Mouse (Mus musculus) ovary, postnatal 36 days (tissue): ENCODE measurements at regions not wholly inside any gene's neighbourhood (a gene's known extent, or its start where the extent isn't known, plus 50 kb on each side); places are given as distances from the start of the nearest gene placed in this dataset.
"Not testable (repeated sequence)": the region's sequence is repeated elsewhere in the genome, so short reads cannot be mapped to it uniquely, and the experiment has no call there.

Source experiments
- DNase-seq: peaks from one replicate; pipeline ENCODE4 v3.0.0; 2022; ENCODE audit warnings: low spot score, mixed read lengths

DNA sequence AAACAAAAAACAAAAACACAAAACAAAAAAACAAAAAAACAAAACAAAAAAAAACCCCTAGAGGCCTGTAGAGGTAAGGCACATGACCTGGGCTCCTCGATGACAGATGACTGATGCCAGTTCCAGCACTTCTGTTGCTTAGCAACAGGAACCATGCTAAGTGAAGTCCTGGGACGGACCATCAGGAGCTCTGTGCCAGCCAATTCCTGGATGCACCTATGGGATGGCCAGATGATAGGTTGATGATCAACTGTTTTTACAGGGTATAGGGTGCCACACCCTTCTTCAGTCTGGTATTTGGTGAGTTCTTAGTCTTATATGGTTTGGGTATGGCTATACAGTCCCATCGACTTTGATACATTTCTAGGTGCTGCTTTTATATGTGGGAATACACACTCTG is 209.9 kb downstream of the Med10 start:
- no peak for DNase-seq

DNA sequence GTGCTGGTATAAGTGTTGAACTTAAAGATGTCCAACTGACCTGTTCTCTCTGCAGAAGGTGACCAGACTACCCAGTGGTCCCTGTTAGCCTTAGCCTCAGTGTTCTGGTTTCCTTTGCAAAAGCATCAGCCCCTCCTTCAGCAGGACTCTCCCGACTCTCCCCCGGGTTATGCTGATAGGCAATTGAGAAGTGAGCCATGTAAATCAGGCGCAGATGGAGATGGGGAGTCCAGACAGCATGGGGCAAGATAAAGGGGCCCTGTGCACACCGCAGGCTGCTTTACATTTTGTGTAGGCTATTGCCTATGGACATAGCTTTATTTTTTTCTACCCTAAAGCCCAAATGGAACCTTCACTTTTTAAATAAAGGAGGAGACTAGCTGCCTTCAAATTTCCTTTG is 213.0 kb downstream of the Med10 start:
- no peak for DNase-seq

DNA sequence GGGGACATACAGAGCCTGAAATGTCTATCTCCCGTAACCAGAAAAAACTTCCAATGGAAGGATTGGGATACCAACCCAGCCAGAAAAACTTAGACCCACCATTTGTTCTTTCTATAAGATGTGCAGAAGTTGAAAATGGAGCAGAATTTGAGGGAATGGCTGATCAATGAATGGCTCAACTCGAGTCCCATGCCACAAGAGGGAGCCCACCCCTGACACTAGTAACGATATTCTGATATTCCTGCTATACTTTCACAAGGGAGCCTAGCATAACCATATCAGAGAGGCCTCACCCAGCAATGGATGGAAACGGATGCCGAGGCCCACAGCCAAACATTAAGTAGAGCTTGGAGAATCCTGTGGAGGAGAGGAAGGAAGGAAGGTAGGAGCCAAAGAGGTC is 215.3 kb downstream of the Med10 start:
- no peak for DNase-seq

DNA sequence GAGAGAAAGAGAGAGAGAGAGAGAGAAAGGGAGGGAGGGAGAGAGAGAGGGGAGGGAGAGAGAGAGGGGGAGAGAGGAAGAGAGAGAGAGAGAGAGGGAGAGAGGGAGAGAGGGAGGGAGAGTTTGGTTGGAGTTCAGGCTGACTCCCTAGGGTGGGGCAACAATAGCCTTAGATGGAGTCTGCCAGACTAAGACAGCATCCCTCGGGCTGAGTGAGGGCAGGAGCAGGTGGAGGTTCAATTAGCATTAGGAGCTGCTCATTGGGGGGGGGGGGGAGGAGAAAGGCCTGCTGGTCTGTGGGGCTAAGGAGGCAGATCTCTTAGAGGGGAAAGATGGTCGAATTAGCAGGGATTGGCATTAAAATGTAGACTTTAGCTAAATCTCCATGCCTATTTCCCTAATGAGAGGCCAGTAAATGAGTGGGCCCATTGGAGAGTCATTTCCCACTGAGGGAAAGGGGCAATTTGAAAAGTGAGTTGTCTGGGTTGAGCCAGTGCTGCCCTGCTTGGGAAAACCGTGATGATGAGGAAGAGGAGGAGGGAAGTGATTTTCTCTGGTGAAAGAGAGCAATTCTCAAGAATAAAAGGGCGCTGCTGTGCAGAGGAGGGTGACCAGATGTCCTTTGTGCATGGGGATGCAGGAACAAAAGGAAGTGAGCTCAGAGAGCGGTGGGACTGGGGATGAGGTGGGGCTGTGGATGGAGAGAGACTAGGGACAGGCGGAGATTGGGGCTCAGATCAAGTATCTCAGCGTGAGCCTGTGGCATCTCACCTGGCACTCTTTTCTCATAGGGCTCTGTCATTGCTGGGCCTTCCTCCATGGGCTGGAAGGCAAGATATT is 218.0 kb downstream of the Med10 start:
- DNase-seq, result no peak

DNA sequence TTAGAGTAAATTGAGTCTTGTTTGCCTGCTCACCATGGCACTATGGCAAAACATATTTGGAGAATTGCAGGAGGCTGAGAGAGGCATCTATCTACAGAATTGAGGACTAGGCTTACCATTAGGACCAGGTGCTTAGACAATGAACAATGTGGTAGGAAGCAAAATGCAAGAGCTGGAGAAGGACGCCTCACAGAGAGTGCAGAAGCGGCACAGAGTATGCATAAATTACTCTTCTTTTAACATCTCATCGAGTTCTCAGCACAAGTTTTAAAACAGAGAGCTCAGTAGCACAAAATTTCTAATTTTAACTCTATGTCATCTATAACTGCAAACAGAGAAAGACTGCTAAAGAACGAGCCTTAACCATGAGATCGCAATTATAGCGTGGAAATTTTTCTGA is 231.1 kb downstream of the Med10 start:
- DNase-seq, result no peak

DNA sequence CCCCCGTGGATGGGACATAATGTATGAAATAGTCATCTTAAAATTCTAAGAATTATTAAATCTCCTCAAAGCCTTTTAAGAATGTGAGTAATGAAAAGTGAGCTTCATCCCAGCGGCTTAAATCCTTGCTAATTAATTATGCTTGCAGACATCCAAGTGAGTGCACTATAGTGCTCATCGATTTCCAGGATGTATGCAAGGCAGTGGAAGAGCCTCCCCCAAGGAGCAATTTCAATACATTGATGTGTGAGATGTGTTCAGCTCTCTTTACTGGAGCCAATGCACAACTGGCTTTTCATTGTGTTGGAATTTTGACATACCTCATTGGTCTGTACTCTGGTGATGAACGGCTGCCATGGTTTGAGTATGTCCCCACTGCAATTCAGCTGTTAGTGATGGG is 231.6 kb downstream of the Med10 start:
- DNase-seq, result no peak

DNA sequence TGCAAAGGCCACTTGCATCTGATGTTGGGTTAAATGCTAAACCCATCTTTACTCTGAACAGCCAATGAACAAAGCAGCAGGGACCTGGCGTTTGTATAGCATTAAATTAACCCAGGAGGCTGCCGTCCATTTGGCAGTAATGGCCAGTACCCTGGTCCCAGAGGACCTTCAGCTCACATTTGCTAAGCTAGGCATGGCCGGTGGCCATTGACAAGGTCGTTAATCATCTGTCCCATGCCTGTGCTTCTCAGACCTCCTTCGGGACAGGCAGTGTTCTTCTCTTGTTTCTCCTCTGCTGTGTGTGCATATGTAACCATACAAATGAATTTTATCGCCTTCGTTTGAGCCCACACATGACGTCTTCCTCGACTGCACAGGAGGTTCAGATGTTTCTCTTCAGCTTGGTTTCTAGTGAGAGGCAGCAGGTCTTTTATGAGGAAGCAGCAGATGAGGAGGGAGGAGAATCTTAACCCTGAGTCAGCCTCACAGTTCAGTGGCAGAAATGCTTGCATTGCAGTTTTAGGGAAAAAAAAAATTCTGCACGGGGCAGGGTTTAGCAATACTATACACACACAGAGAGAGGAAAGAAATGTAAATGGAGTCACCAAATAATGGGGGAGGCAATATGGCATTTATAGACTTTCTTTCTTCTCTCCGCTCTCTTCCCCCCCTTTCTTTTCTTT is 235.9 kb downstream of the Med10 start:
- DNase-seq, result no peak

DNA sequence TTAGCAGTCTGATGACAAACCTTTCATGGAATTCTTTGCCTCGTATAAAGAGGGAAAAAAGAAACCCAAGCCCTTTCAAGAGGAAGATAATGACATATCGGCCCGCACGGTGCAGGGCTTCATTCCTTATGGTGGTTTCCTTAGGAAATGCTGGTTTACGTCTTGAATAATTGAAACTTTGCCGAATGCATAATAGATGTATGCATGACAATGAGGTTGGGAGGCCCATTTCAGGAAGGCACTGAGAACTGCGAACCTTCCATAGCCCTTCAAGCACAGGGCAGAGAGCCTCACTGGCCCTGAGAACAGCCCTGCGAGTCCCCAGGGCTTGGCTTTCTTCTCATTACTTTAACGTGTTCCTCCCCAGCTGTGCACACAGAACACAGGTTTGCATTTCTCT is 255.7 kb downstream of the Med10 start:
- DNase-seq, result no peak

DNA sequence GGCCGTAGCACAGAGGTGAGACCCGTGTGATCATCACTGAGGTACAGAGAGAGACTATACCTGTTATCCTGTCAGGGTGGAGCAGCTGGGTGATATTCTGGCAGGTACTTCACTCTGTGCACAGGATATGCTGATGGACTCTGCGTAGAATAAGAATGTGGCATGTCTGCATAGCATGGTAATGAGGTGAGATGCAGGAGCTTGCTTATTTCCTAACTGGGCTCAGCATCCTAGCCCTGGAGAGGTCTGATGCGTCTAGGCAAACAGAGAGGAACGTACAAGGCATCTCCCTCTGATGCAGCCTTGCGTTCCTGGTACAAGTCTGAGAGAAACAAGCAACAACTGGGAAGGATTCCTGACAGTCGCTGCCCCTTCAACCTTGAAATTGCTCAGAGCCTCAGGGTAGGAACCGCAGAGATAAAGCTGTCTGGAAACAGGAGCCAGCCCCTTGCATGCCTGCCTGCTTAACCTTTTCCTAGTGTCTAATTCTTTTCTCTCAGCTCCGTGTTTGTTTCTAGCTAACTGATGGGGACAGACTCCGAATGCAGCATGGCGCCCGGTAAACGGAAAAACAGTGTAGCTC is 259.3 kb downstream of the Med10 start:
- peak; percentile 4 for DNase-seq

DNA sequence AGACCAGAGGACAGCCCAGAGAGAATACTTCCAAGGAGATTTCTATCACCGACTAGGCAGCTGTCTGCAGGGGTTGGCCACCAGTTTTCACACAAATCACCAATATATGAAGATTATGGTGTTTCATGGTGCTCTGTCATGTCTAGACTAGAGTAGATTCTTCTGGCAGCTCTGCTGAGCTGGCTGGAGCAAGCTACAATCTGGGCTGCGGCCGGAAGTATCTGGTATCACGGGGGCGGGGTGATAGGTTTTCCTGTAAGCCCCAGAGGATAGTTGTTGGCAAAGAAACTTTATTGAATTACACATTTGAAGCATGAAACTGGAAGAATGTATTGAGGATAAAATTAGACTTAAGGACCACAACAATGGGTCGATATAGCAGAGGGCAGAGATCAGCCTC is 271.5 kb downstream of the Med10 start:
- DNase-seq, result no peak

DNA sequence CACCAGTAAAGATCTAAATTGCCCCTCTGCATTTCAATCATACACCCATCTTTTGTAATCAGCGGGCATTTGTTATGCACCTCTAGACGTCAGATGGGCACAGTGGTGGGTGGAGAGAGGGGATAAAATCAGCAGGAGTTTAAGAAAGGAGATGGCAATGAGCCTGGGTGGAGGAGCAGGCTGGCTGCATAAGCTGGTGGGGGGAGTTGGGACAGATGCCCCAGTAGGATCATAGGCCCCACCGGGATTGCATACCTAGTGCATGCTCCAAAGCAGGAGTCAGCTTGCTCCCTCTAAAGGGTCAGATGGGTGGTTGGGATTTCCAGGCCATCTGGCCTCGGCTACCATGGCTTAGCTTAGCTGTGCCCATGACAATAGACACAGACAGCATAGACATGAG is 273.2 kb downstream of the Med10 start:
- no peak for DNase-seq

DNA sequence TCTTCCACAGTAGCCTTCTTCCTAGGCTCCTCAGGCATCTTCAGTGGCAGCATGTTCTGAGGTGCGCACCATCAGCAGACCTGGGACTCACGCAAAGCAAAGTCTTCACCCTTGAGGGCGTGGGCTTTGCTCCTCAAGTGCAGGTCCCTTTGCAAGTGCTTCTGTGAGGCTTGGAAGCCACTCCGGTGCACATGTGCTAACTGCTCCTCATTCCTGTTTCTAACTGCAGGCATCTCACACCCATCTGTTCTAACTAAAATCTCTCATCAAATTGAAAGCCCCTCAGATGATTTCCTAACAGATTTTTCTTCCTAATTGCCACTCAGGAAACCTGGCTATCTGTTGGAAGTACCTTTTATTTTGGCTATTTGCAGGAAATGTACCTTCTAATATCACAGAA is 278.9 kb downstream of the Med10 start:
- DNase-seq, result no peak

DNA sequence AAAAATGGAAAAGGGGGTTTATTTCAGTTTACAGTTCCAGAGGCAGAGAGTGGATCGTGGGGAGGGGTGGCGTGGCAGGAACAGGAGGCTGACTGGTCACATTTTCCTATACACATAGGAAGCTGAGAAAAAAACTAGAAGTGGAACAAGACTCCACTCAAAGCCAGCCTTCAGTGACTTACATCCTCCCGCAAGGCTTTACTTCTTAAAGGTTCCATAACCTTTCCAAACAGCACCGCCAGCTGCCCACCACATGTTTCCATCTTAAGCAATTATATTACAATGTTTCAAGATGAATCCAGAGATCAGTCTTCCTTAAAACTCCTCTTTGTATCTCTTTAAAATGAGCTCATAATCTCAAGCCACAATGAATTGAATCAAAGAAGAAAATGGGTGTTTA is 290.7 kb downstream of the Med10 start:
- no peak for DNase-seq

DNA sequence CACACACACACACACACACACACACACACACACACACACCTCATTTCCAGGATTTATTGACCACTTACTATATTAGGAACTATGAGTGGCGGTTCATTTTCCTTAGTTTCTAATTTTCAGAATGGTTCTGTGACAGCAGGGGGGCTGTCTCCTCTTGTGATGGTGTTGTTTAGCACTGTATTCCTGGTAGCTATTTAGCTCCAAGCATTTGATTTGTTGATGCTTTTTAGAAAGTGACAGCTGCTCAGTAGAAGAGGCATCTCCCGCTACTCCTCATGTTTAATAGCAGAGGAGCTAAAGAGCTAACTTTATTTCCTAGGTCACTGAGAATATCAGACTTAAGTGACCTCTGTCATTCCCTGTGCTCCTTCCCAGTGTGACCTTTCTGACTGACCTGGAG is 291.8 kb downstream of the Med10 start:
- DNase-seq, result no peak

DNA sequence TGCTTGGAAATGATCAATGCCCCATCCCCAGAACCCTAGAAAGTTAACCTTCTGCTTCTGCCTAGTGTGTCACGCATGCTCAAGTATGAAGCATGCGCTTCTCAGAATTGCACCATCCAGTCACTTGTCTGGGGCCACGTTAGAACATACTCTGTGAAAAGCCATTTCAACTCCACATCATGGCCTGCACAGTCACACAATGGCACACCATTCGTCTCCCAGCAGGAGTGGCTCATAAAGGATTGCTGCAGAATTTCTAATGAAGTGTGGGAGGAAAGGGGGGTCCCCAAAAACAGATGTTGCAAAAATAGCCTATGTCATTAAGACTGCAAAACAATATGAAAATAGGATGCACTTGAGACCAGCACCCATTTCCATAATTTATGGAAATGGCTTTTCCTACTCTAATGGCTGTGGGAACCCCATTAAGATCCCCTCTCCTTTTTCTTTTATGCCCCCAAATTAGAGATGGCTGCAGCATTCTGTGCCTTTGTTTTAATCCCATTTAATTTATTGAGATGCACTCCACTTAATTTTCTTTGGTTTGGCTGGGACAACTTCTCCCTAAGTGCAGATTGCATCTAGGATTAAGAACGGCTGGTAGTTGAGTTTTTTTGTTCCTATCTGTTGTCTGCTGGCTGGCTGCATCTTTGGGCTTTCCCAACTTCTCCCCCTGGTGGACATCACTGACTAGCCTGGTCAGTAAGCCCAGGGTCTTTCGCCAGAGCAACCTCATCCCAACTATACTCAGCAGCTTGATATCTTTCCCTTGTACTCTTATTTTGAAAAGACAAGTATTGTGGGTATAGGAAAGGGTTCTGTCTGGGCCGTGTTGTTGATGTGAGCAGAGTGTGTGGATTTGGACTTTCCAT is 294.5 kb downstream of the Med10 start:
- no peak for DNase-seq

DNA sequence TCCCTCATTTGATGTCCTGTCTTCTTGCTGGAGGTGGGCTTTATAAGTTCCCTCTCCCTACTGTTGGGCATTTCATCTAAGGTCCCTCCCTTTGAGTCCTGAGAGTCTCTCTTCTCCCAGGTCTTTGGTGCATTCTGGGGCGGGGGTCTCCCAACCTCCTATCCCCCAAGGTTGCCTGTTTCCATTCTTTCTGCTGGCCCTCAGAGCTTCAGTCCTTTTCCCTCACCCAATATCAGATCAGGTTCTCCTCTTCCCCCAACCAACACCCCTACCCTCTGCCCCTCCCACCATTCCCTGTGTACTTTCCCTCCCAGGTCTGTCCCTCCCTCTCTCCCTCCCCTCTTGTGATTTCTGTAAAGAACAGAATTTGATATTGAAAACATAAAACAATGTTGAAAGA is 297.9 kb downstream of the Med10 start:
- DNase-seq, result not testable (repeated sequence)

DNA sequence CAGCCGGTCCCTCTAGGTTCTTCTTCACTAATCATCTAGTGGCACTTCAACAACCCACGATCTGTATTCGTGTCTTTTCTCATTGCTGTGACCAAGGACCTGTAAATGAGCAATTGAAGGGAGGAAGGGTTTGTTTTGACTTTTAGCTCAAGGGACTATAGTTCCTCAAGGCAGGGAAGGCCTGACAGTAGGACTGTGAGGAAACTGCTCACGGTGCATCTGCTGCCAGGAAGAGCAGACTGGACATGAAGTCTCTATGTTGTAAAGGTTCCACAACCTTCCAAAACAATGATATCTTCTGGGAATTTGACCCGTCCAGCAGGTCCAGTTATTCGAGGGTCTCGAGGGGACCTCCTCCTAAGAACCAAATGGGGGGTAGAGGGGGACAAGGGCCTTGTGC is 300.8 kb downstream of the Med10 start:
- no peak for DNase-seq

DNA sequence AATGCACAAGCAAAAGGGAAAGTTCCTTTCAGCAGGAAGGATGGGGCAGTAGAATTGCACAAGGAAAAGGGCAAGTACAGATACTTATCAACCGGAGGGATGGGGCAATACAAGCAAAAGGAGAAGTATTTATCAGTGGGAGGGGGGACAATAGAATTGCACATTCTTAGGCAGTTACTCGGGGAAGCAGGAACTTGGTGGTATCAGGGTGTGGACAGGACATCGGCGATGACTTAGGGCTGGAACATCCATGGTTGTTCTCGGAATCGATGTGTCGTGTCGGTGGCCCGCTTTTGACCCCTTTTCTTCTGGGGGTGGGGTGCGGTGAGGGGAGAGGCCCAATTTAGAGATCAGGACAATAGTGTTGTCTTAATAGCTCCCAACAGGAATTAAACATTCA is 301.3 kb downstream of the Med10 start:
- DNase-seq, result not testable (repeated sequence)

DNA sequence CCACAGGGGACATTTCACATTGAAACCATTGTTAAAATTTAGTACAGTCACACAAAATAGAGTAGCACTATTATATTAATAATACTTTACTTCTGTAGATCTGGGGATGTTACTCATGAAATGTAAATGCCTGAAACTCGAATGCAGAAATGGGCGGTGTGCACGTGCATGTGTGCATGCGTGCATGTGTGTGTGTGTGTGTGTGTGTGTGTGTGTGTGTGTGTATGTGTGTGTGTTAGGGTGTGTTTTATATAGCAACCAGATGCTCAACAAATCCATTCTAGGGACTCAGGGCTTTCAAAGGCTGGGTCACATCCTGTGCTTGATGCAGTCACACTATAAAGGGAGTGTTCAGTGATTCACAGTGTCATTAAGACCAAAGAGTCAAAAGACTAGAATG is 301.7 kb downstream of the Med10 start:
- DNase-seq, result no peak

DNA sequence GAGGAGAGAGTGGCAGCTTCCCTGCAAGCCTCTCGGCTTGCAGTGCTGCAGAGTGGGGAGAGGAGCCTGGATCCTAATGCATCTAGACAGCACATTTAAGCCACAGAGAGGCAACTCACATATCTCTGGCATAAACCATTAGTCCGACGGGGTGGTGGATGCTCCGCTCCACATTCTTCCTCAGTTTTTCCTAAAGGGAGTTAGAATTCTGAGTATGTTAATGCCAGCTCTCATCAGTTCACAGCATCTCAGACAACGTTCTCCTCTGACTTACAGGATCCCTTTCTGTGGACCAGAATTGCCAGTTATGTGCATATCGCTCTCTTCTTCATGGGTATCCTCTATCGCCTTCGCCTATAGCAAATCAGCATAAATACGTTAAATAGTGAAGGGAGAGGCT is 313.4 kb downstream of the Med10 start:
- DNase-seq, result no peak

DNA sequence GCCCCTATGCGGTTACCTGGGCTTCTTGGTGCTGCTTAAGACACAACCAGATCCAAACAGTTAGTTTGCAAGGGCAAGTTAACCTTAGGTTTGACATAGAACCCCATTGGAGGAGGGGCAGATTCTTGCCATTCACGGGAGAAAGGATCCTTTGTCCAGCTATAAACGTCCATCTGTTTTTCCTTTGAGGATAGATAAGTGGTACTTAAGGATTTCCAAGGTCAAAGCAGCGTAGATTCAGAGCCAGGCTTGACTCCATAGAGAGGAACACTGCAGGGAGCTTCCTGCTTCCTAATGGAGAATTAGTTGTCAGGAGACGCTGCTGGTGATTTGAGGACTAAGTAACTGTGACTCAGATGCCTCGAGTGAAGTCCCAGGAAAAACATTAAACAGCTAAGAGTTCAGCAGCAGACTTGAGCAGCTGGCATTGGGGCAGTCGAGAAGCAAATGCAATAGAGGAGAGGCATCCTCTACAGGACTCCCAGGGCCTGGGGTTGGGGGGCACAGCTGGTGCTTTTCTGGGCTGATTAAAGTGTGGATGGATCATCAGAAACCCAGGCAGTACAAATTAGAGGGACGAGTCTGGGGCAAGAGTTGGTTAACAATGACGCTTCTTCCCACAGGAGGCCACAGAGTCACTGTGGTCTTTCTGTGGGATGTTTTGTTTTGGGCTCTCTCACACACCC is 322.8 kb downstream of the Med10 start:
- no peak for DNase-seq

DNA sequence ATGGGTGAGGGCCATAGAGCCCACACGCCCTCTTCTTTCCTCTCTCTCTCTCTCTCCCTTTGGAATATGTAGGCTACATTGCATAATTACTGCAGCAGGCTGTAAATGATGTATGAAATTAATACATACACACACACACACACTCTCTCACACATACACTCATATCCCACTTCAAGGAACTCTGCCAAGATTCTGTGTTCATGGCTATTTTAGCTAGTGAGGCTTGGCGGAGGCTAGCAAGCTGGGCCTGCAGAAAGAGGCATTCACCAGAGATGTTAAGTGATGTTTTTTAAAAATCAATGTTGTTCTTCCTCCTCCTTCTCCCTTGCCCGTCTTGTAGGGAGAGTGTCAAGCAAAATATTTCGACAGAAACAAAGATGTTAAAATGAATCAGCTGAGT is 325.1 kb downstream of the Med10 start:
- DNase-seq, result no peak
